In the genomic region with DNA sequence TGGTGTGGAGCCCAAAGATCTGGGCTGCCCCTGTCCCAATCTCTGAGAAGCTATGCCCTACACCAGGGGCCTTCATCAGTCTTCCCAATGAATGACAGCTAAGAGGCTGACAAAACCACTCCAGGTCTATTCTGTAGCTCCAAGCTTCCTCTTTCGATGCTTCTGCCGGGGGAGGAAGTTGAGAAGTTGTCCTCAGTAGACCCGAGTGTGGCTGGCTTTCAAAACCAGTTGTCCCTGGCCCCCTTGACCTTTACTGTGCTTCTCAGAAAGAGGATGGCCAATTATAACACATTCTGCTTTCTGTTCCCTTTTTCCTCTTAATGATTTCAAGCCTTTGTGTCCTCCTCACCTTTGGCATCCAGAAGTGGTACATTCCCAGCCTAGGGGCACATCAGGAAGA, we compare ENCODE assay signal across 16 mouse cellular contexts.
DNase-seq lines count a peak whose midpoint lies in the region; ATAC-seq and TF ChIP-seq lines count a peak whose summit lies in the region.
"Had no signal": no experiment of that assay in that cellular context is flagged by ENCODE, and none has a peak within 500 bp of the region (broad histone marks: within the 10 kb centered on the region; RNA-seq: fewer than 3 reads in every experiment).

No protein-coding gene starts in this region.

- DNase-seq in heart, adult 9 months (ENCODE audit: low spot score in 2 of 2): peak; percentile 29 to 68
- no peak for DNase-seq in heart, embryonic 10.5 days (ENCODE audit: low spot score)
- DNase-seq in lung, postnatal 0 days (ENCODE audit: low spot score): peak; percentile 50
- no peak for DNase-seq in lung, postnatal 10 days
- no peak for DNase-seq in embryonic facial prominence, embryonic 10.5 days (ENCODE audit: low spot score)
- no peak for DNase-seq in cerebellum, adult 11 months
- DNase-seq: cerebellum, adult 11-12 months; forebrain, postnatal 0 days; gastrocnemius, postnatal 14 days; kidney, adult 11 months had no signal

- H3K9me3 ChIP-seq in heart, embryonic 10.5 days: no peaks in the 10 kb centered on the region
- H3K9me3 ChIP-seq in lung, postnatal 0 days (ENCODE audit: low read length): no peaks in the 10 kb centered on the region
- no peaks in the 10 kb centered on the region; the same call in 1 of the 2 replicates for H3K9me3 ChIP-seq in embryonic facial prominence, embryonic 10.5 days
- H3K9me3 ChIP-seq: heart, embryonic 15.5 days; hindbrain, embryonic 15.5 days; midbrain, embryonic 13.5 days had no signal

- H3K4me2 ChIP-seq in lung, postnatal 0 days (replicated peaks; ENCODE audit: low read depth, low read length): no peak overlapping the region
- H3K4me2 ChIP-seq: heart, embryonic 15.5 days; hindbrain, embryonic 15.5 days; midbrain, embryonic 13.5 days had no signal

- H3K27ac ChIP-seq in heart, embryonic 10.5 days: no peak overlapping the region
- H3K27ac ChIP-seq in lung, postnatal 0 days (ENCODE audit: low read length): no peak overlapping the region
- H3K27ac ChIP-seq in embryonic facial prominence, embryonic 10.5 days (replicated peaks): peak overlapping the region; percentile 2
- H3K27ac ChIP-seq: heart, embryonic 15.5 days; hindbrain, embryonic 15.5 days; liver, embryonic 14.5 days; midbrain, embryonic 13.5 days had no signal

- H3K27me3 ChIP-seq in heart, embryonic 10.5 days (ENCODE audit: insufficient read depth, poor library complexity, severe bottlenecking): no peaks in the 10 kb centered on the region
- H3K27me3 ChIP-seq in lung, postnatal 0 days (replicated peaks; ENCODE audit: insufficient read depth, low read length): no peaks in the 10 kb centered on the region
- H3K27me3 ChIP-seq in embryonic facial prominence, embryonic 10.5 days (replicated peaks; ENCODE audit: low read depth, poor library complexity, severe bottlenecking): no peaks in the 10 kb centered on the region
- H3K27me3 ChIP-seq: hindbrain, embryonic 15.5 days had no signal

- no peaks in the 10 kb centered on the region for H3K36me3 ChIP-seq in heart, embryonic 10.5 days
- H3K36me3 ChIP-seq in lung, postnatal 0 days (ENCODE audit: insufficient read depth, low read length): no peaks in the 10 kb centered on the region
- H3K36me3 ChIP-seq in embryonic facial prominence, embryonic 10.5 days (replicated peaks): no peaks in the 10 kb centered on the region
- H3K36me3 ChIP-seq: heart, embryonic 15.5 days; hindbrain, embryonic 15.5 days; midbrain, embryonic 13.5 days had no signal

- no peak for TF ChIP-seq EP300 in lung, postnatal 0 days (IDR thresholded peaks at IDR 0.05)

- ATAC-seq in lung, postnatal 0 days: no peak
- ATAC-seq in monocyte, adult 5-6 weeks (replicated peaks; ENCODE audit: insufficient number of reproducible peaks, low FRiP score, low TSS enrichment, poor library complexity, severe bottlenecking): peak; percentile 96
- ATAC-seq in erythroblast, adult 5-6 weeks (replicated peaks; ENCODE audit: low FRiP score, poor library complexity, severe bottlenecking): no peak
- ATAC-seq: forebrain, postnatal 0 days; midbrain, embryonic 13.5 days had no signal

- no peak for TF ChIP-seq CTCF in lung, postnatal 0 days (IDR thresholded peaks at IDR 0.05)

- H3K9ac ChIP-seq in lung, postnatal 0 days (replicated peaks; ENCODE audit: low read depth): no peak overlapping the region
- H3K9ac ChIP-seq: forebrain, postnatal 0 days; heart, embryonic 15.5 days; hindbrain, embryonic 15.5 days; liver, embryonic 14.5 days; midbrain, embryonic 13.5 days had no signal

- H3K4me1 ChIP-seq in heart, embryonic 10.5 days: peaks cover 36% of the 10 kb centered on the region
- no peaks in the 10 kb centered on the region for H3K4me1 ChIP-seq in lung, postnatal 0 days (ENCODE audit: insufficient read depth, low read depth, low read length)
- peaks cover 43% of the 10 kb centered on the region for H3K4me1 ChIP-seq in embryonic facial prominence, embryonic 10.5 days

- 74% methylated on average over 3 of the region's 3 CpGs for WGBS in heart, embryonic 10.5 days
- WGBS in lung, postnatal 0 days: 65% methylated on average over 3 of the region's 3 CpGs
- WGBS in embryonic facial prominence, embryonic 10.5 days: 73% methylated on average over 3 of the region's 3 CpGs

- no peak overlapping the region for H3K4me3 ChIP-seq in heart, embryonic 10.5 days
- H3K4me3 ChIP-seq in lung, postnatal 0 days (ENCODE audit: low read depth, low read length): no peak overlapping the region
- H3K4me3 ChIP-seq in embryonic facial prominence, embryonic 10.5 days: no peak overlapping the region
- H3K4me3 ChIP-seq: heart, embryonic 15.5 days; hindbrain, embryonic 15.5 days; midbrain, embryonic 13.5 days had no signal

Comparison
In these comparisons a context has a peak if more than half of its experiments do, and no peak if none do; other contexts are left out.
1. DNase-seq: peak in heart, adult 9 months (2 of 2) and lung, postnatal 0 days (single experiment); none in heart, embryonic 10.5 days (single experiment), lung, postnatal 10 days (single experiment), embryonic facial prominence, embryonic 10.5 days (single experiment) and cerebellum, adult 11 months (single experiment).